Mouse (Mus musculus): ENCODE results near the gene Elmo1. TPM values are rescaled to one million over a fixed set of nuclear protein-coding genes. Genes with fewer than 3 reads are reported as not detected.

The Elmo1 gene
- polyA plus RNA-seq, 1 experiment from 2014 or later, result 9.5 TPM

DNA sequence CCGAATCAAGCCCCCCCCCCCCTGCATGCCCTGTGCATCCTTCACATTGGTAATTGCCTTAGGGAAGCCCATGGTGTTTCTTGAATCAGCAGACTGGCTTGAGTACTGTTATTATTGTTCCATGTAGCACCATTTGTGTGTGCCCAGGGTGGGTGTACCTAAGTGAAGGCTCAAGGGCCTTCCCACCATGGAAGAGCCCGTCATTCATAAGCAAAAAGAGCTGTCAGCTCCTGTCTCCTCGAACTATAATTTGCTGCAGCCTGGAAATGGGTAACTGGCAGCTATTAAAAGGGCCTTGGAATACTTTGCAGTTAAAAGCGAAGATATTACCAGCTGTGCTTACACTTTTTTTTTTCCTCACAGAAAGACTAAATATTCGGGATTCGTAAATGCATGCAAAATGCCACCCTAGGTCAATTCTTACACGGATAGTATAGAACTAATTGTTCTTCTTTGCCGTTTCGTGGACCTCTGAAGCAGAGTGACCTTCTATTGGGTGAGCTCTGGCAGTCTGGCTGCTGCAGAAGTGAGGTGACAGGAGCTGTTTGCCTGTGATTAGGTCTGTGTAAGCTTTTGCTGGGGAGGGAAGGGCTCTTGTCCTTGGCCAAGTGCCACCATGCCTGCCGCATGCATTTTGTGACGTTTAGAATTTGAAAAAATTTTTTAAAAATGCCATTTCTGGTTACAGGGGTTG lies 19.7 kb downstream of the Elmo1 start:
- Histone ChIP-seq H3K27ac (replicated peaks) (no peak overlapping the region), H3K4me3 (no peak overlapping the region), H3K9ac (no peak overlapping the region), H3K4me2 (no peak overlapping the region), H3K27me3 (replicated peaks) (no peaks in the 10 kb centered on the region), H3K36me3 (no peaks in the 10 kb centered on the region), H3K4me1 (peaks cover 27% of the 10 kb centered on the region), H3K9me3 (no peaks in the 10 kb centered on the region)
- ATAC-seq (ENCODE audit: extremely low read depth, insufficient number of reproducible peaks, low FRiP score, low TSS enrichment), result no peak
- 57% methylated on average over 11 of the region's 11 CpGs for WGBS

DNA sequence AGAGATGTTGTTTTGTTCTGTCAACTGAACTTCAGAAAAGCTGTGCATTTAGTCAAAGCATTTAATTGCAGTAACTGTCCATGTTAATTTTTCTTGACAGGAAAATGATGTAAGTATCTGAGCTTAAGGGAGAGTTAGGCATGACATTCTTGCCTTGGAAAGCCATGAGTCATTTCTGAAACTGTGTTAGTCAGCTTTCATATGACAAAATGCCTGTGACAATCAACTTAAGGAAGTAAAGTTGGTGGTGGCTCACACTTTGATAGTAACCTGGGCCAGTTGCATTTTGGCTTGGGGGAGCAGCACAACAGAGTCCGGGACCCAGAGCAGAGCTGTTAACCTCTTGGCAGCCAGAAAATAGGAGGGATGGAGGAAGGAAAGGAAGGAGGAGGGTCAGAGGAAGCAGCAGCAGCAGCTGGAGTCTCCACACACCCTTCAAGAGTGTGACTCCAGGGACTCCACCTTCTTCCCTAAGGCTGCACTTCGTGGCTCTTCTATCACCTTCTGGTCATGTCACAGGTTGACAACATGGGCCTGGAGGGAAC lies 20.9 kb downstream of the Elmo1 start:
- no peak for ATAC-seq (ENCODE audit: extremely low read depth, insufficient number of reproducible peaks, low FRiP score, low TSS enrichment)
- Histone ChIP-seq H3K36me3 (no peaks in the 10 kb centered on the region), H3K9me3 (no peaks in the 10 kb centered on the region), H3K4me1 (peaks cover 39% of the 10 kb centered on the region), H3K9ac (no peak overlapping the region), H3K27me3 (replicated peaks) (no peaks in the 10 kb centered on the region), H3K4me3 (no peak overlapping the region), H3K4me2 (no peak overlapping the region), H3K27ac (replicated peaks) (no peak overlapping the region)
- WGBS, result 19% methylated on average over 2 of the region's 2 CpGs

DNA sequence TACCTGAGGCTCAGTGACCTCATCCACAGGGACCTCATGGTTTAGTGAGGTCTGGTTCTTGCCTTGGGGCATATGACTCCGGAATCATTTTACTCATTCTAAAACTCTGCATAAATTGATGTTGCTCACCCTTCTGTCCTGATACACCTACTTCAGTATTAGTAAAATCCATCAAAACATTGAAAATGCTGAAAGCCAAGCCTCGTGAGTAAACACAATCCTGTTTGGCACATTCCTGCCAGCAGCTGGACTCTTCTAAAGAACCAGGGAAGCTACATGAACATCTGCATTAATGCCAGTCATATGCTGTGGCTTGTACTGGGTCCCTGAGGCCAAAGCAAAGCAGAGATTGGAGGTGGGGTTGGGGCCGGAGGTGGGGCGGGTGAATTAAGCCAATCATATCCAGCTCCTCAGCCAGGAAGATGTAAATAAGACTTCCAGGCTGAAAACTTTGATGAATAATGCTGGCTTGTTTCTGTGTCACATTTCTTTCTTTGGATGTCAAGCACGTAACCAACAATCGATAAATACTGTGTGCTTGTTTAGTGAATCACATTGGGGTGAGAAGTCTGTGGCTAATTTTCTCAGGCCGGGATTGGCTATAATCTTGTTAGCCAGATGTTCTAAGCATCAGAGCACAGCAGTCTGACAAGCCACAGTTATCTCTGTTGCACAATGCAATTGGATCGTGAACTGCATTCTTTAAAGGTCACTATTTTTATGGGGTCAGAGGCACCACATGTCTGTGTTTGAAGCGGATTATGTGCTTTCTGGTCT lies 24.9 kb downstream of the Elmo1 start:
- Histone ChIP-seq H3K27ac (replicated peaks) (no peak overlapping the region), H3K9ac (no peak overlapping the region), H3K9me3 (no peaks in the 10 kb centered on the region), H3K27me3 (replicated peaks) (no peaks in the 10 kb centered on the region), H3K4me1 (peaks cover 41% of the 10 kb centered on the region), H3K4me3 (no peak overlapping the region), H3K4me2 (no peak overlapping the region), H3K36me3 (no peaks in the 10 kb centered on the region)
- ATAC-seq (ENCODE audit: extremely low read depth, insufficient number of reproducible peaks, low FRiP score, low TSS enrichment), result no peak
- WGBS, result 42% methylated on average over 9 of the region's 9 CpGs

DNA sequence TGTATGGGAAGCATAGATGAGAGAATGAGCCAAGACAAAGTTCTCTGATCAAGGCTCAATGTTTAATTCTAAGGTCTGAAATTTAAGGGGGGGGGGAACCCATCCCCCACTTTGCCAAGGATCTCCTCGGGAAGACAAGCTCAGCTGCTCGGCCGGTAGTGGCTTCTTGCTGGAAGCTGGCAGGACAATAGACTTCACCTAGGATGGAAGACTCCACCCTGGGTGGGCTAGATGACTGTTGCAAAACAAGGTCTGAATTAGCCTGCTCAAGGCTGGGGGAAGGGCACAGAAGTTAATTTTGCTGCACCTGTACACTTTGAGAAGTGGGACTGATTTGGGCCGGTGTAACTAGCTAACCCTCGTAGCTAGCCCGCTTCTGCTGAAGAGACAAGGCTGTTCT lies 25.6 kb downstream of the Elmo1 start:
- no peak overlapping the region for H3K27ac ChIP-seq (replicated peaks)
- H3K9ac ChIP-seq, result no peak overlapping the region
- no peak for ATAC-seq (ENCODE audit: extremely low read depth, insufficient number of reproducible peaks, low FRiP score, low TSS enrichment)
- H3K4me3 ChIP-seq, result no peak overlapping the region
- H3K9me3 ChIP-seq, result no peaks in the 10 kb centered on the region
- H3K4me1 ChIP-seq, result peaks cover 34% of the 10 kb centered on the region
- H3K36me3 ChIP-seq, result no peaks in the 10 kb centered on the region
- no peak overlapping the region for H3K4me2 ChIP-seq
- H3K27me3 ChIP-seq (replicated peaks), result no peaks in the 10 kb centered on the region
- 60% methylated on average over 6 of the region's 6 CpGs for WGBS

DNA sequence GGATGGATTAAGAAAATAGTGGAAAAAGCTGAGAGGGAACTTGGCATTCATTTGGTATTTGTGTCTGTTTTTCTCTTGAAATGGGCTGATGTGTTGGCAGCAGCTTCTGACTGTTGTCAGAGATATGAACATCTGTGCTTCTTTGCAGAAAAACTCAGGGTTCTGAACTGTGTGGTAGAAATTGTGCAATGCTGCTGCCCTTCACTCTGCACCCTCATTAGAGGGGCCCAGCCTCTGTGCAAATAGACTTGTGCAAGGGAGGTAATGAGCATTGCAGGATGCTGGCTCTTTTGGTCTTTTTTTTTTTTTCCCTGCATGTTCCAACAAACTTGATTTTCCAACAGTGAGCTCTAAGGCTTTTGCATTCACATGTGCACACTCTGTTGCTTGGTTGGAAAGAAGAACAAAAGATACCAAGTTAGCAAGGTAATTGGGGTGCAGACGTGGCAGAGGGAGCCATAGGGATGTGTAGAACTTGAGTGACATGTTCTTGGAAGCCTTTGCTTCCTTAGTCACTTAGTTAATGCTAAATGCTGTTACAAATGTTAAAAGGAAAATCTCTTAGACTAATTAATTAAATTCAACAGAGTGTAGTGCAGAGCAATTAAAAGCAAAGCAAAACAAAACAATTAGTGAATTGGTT lies 26.6 kb downstream of the Elmo1 start:
- H3K27ac ChIP-seq (replicated peaks), result no peak overlapping the region
- H3K4me3 ChIP-seq, result no peak overlapping the region
- H3K27me3 ChIP-seq (replicated peaks), result no peaks in the 10 kb centered on the region
- ATAC-seq (ENCODE audit: extremely low read depth, insufficient number of reproducible peaks, low FRiP score, low TSS enrichment), result no peak
- H3K4me2 ChIP-seq, result no peak overlapping the region
- peaks cover 35% of the 10 kb centered on the region for H3K4me1 ChIP-seq
- 55% methylated on average over 1 of the region's 1 CpGs for WGBS
- no peak overlapping the region for H3K9ac ChIP-seq
- H3K36me3 ChIP-seq, result no peaks in the 10 kb centered on the region
- H3K9me3 ChIP-seq, result no peaks in the 10 kb centered on the region

DNA sequence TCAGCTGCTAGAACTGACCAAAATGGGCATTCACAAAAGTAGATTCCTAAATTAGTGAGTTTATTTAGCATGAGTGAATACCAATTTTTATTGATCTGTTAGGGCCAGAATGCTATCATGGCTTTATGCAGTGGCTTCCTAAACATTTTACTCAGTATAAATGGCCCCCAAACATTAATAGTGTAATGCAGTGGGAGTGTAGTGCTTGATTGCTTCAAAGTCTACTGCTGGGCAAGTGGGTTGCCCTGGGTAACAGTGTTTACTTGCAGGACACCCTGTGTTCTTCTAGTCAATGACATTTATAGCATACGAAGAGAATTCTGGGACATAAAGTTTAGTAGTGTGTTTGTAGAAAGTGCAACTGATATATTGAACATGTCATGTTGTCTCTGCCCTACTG lies 27.3 kb downstream of the Elmo1 start:
- WGBS, result 66% methylated on average over 1 of the region's 1 CpGs
- Histone ChIP-seq H3K36me3 (no peaks in the 10 kb centered on the region), H3K4me3 (no peak overlapping the region), H3K4me1 (peaks cover 33% of the 10 kb centered on the region), H3K27ac (replicated peaks) (no peak overlapping the region), H3K9me3 (no peaks in the 10 kb centered on the region), H3K9ac (no peak overlapping the region), H3K4me2 (no peak overlapping the region), H3K27me3 (replicated peaks) (no peaks in the 10 kb centered on the region)
- ATAC-seq (ENCODE audit: extremely low read depth, insufficient number of reproducible peaks, low FRiP score, low TSS enrichment), result no peak

DNA sequence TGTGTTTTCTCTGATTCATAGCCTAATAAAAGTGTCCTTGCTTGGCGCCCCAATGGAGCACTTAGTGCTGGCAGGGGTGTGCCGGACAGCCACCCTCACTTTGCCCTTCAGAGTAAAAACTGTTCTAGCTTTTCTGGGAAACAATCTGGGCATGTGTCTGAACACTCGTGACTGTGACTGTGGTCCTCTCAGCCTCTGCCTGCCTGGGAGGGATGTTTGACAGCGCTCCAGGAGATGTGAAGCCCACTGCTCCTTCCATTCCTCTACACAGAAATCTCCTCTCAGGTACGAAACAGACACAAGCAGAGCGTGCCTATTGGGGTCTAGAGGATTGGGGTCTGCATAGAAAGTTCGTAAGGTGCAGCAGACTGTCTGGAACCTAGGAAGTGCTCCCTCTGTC lies 28.5 kb downstream of the Elmo1 start:
- no peaks in the 10 kb centered on the region for H3K27me3 ChIP-seq (replicated peaks)
- H3K27ac ChIP-seq (replicated peaks), result no peak overlapping the region
- no peaks in the 10 kb centered on the region for H3K36me3 ChIP-seq
- no peaks in the 10 kb centered on the region for H3K9me3 ChIP-seq
- H3K9ac ChIP-seq, result no peak overlapping the region
- 75% methylated on average over 7 of the region's 7 CpGs for WGBS
- no peak for ATAC-seq (ENCODE audit: extremely low read depth, insufficient number of reproducible peaks, low FRiP score, low TSS enrichment)
- H3K4me1 ChIP-seq, result peaks cover 33% of the 10 kb centered on the region
- H3K4me2 ChIP-seq, result no peak overlapping the region
- no peak overlapping the region for H3K4me3 ChIP-seq

DNA sequence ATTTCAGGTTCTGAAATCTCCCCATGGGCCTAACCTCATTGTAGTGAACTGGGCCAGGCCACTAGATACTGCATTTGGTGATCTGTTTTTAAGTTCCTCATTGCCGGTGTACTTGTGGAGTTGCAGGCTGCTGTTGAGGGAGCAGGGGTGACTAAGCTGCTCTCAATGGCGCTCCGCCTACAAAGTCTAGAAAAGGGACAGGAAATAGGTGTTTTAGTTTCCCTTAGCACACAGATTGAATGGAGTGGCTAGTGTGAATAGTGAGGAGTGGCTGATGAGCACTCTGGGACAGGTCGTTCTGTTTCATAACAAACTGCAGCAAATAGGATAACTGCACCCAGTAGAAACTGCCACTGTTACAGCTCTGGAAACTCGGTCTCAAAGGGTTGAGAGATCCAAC lies 30.3 kb downstream of the Elmo1 start:
- Histone ChIP-seq H3K4me1 (peaks cover 32% of the 10 kb centered on the region), H3K4me2 (no peak overlapping the region), H3K27ac (replicated peaks) (peak overlapping the region; percentile 24), H3K9me3 (no peaks in the 10 kb centered on the region), H3K36me3 (no peaks in the 10 kb centered on the region), H3K4me3 (no peak overlapping the region), H3K9ac (no peak overlapping the region), H3K27me3 (replicated peaks) (no peaks in the 10 kb centered on the region)
- 58% methylated on average over 5 of the region's 5 CpGs for WGBS
- no peak for ATAC-seq (ENCODE audit: extremely low read depth, insufficient number of reproducible peaks, low FRiP score, low TSS enrichment)

DNA sequence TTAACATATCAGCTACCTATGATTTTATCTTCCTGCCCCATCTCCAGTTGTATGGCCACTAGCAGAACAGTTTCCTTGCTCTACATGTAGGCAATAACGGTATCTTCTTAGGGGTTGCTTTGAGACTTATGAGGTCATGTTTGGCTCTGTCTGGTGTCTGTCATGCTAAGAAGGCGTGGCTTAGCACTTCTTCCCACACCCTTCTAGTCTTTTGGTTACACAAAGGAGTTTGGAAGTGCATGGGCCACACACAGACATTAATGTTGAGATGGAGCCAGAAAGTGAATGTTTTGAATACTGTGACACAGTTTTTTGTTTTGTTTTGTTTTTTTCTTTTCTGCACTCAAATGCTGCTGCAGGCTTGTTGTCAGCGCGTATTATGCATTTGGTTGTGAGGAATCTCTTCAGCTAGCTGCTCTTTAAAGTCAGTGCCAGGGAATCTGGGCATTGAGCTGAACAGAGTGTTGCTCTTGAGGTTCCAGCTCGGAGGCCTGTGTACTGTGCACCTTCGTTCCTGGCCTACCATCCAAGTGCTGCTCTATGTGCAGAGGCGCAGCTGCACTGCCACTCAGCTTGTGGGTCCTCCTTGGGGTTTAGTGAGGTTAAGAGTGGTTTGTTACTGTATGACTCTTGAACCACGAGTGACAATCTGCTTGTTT lies 31.1 kb downstream of the Elmo1 start:
- no peaks in the 10 kb centered on the region for H3K9me3 ChIP-seq
- H3K9ac ChIP-seq, result no peak overlapping the region; the same call in 1 of the 2 replicates
- H3K4me3 ChIP-seq, result no peak overlapping the region
- H3K36me3 ChIP-seq, result no peaks in the 10 kb centered on the region
- H3K27ac ChIP-seq (replicated peaks), result peak overlapping the region; percentile 24; the same call in 1 of the 2 replicates
- no peak overlapping the region for H3K4me2 ChIP-seq
- WGBS, result 71% methylated on average over 8 of the region's 8 CpGs
- H3K4me1 ChIP-seq, result peaks cover 24% of the 10 kb centered on the region
- no peak for ATAC-seq (ENCODE audit: extremely low read depth, insufficient number of reproducible peaks, low FRiP score, low TSS enrichment)
- H3K27me3 ChIP-seq (replicated peaks), result no peaks in the 10 kb centered on the region; the same call in 1 of the 2 replicates

DNA sequence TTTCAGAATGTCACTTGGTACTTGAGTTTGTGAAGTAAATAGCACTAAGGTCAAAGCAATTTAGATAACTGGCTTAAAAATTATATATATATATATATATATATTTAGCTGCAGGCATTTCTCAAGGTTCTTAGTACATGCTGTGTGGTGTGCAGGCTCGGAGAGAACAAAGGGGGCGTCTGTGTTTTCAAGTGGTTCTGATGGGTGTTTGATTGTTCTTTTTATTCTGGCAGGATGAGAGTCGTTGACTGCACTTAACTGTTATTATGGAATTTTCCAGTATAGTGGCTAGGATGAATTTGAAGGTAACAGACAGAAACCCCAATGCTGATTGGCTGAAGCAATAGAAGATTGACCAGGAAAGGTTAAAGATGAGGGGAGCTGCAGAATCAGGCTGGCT lies 33.6 kb downstream of the Elmo1 start:
- no peak for ATAC-seq (ENCODE audit: extremely low read depth, insufficient number of reproducible peaks, low FRiP score, low TSS enrichment)
- peaks cover 18% of the 10 kb centered on the region for H3K4me1 ChIP-seq
- 48% methylated on average over 3 of the region's 3 CpGs for WGBS
- H3K27ac ChIP-seq (replicated peaks), result no peak overlapping the region
- H3K27me3 ChIP-seq (replicated peaks), result no peaks in the 10 kb centered on the region; the same call in 1 of the 2 replicates
- no peaks in the 10 kb centered on the region for H3K9me3 ChIP-seq
- H3K4me2 ChIP-seq, result no peak overlapping the region
- no peak overlapping the region for H3K9ac ChIP-seq
- H3K4me3 ChIP-seq, result no peak overlapping the region
- H3K36me3 ChIP-seq, result no peaks in the 10 kb centered on the region

DNA sequence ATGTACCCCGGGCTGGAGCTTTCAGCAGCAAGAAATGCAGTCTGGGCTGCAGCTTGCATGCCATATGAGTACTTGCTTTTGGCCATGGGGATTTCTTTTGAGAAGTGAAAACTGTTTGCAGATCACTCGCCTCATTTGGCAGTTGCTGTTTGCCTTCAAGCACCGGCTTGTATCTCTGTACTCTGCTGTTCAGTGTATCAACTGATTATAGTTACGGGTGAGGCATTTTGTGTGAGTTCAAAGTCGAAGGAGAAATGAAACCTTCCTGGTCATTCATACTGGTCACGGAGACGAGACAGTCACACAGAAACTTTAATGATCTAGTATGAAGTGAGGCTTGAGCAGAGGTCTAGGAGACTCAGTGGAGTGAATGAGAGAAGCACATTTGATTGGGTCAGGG lies 34.6 kb downstream of the Elmo1 start:
- Histone ChIP-seq H3K9ac (no peak overlapping the region), H3K27ac (replicated peaks) (no peak overlapping the region), H3K4me2 (no peak overlapping the region), H3K36me3 (no peaks in the 10 kb centered on the region), H3K27me3 (replicated peaks) (no peaks in the 10 kb centered on the region; the same call in 1 of the 2 replicates), H3K4me1 (peaks cover 18% of the 10 kb centered on the region), H3K9me3 (no peaks in the 10 kb centered on the region), H3K4me3 (no peak overlapping the region)
- 52% methylated on average over 7 of the region's 7 CpGs for WGBS
- no peak for ATAC-seq (ENCODE audit: extremely low read depth, insufficient number of reproducible peaks, low FRiP score, low TSS enrichment)
